Mouse (Mus musculus) small intestine, adult 2 months (tissue): ENCODE data around the gene Bcl9.

Experiments used
- CTCF ChIP-seq: fragments of 200-500 bp; IDR thresholded peaks from 2 replicates; pipeline ENCODE4 v1.5.1; 2012; ENCODE audit warnings: low read depth, mild to moderate bottlenecking, control low read depth, inconsistent platforms, low read length, moderate library complexity, mixed read lengths; ENCODE audit not compliant: insufficient replicate concordance, insufficient read length; ENCODE audit errors: extremely low read depth
- POLR2A ChIP-seq: fragments of 200-500 bp; IDR thresholded peaks from 2 replicates; pipeline ENCODE4 v1.6.1; 2012; ENCODE audit warnings: low read depth, mild to moderate bottlenecking, control low read depth, inconsistent platforms, low read length, moderate library complexity

- TF ChIP-seq CTCF, result no peak
- no peak for TF ChIP-seq POLR2A
Measured at GRCm38 (mm10) chr3:97339193-97339576, 41.5 kb upstream of the Bcl9 start.
